Mouse (Mus musculus) lung, adult 2 months (tissue): ENCODE data around the gene Hnrnph2. TPM values are rescaled to one million over a fixed set of nuclear protein-coding genes. Genes with fewer than 3 reads are reported as not detected.
A peak's percentile ranks its signal among the peaks of the same experiment; 100 is the strongest.

Experiments
- DNase-seq: peaks from one replicate; pipeline ENCODE4 v3.0.0; 2022
- H3K4me1 ChIP-seq: fragments of 200-500 bp; 2 replicates; pipeline ENCODE4 v1.6.1; 2011; ENCODE audit warnings: low read length; ENCODE audit not compliant: control insufficient read depth, insufficient read depth
- H3K4me3 ChIP-seq: fragments of 200-500 bp; replicated peaks from 2 replicates; pipeline ENCODE3; 2011; ENCODE audit warnings: low read depth, mild to moderate bottlenecking, control low read depth, low read length; ENCODE audit errors: extremely low read depth
- CTCF ChIP-seq: fragments of 200-500 bp; IDR thresholded peaks from 2 replicates; pipeline ENCODE4 v1.5.1; 2011; ENCODE audit warnings: mild to moderate bottlenecking, low read length, control low read depth; ENCODE audit not compliant: insufficient read depth
- POLR2A ChIP-seq: fragments of 200-500 bp; IDR thresholded peaks from 2 replicates; pipeline ENCODE4 v1.6.1; 2011; ENCODE audit warnings: low read depth, mild to moderate bottlenecking, control low read depth, low read length, borderline replicate concordance; ENCODE audit errors: extremely low read depth
- WGBS: fragments of 180-500 bp; shearing (Covaris S2); methylation state at CpG from one replicate; pipeline ENCODE4 v1.1.7; 2018; 5-methylcytosine and 5-hydroxymethylcytosine counted together
- polyA plus RNA-seq: library from polyadenylated mRNA; depleted of rRNA; stranded (reverse); fragments of >200 nt; gene quantifications from 2 replicates; pipeline ENCODE4 v1.2.3, GENCODE M21; 2012; rRNA removed

Hnrnph2 gene
- polyA plus RNA-seq, 1 experiment = 23.7 TPM

GRCm38 (mm10) chrX:134635111-134635510 is 34.1 kb downstream of the Hnrnph2 start:
- 51% methylated on average over 3 of the region's 3 CpGs for WGBS
- no peaks in the 10 kb centered on the region for H3K4me1 ChIP-seq
- no peak overlapping the region for H3K4me3 ChIP-seq
- TF ChIP-seq POLR2A (no peak), CTCF (no peak)
- DNase-seq = no peak

DNA sequence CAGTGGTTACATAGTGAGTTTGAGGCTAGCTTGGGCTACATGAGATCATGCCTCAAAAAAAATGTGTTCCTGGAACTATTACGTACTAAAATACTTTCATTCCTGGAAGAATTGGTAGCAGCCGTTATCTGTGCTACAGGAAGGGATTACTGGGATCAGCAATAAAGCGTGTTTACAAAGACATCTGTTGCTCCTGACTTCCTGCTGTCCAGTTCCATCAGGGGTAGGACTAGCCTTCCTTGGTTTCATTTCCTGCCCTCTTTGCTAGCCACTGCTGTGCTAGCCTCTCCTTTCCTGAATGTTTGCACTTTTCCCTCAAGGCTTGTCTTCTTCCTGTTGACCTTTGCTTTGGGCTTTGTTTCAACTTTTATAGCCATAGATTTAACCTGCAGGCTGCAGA is 34.9 kb downstream of the Hnrnph2 start:
- Histone ChIP-seq H3K4me1 (no peaks in the 10 kb centered on the region), H3K4me3 (no peak overlapping the region)
- no peak for DNase-seq
- no peak for TF ChIP-seq POLR2A
- no peak for TF ChIP-seq CTCF
- WGBS = 50% methylated on average over 3 of the region's 3 CpGs

DNA sequence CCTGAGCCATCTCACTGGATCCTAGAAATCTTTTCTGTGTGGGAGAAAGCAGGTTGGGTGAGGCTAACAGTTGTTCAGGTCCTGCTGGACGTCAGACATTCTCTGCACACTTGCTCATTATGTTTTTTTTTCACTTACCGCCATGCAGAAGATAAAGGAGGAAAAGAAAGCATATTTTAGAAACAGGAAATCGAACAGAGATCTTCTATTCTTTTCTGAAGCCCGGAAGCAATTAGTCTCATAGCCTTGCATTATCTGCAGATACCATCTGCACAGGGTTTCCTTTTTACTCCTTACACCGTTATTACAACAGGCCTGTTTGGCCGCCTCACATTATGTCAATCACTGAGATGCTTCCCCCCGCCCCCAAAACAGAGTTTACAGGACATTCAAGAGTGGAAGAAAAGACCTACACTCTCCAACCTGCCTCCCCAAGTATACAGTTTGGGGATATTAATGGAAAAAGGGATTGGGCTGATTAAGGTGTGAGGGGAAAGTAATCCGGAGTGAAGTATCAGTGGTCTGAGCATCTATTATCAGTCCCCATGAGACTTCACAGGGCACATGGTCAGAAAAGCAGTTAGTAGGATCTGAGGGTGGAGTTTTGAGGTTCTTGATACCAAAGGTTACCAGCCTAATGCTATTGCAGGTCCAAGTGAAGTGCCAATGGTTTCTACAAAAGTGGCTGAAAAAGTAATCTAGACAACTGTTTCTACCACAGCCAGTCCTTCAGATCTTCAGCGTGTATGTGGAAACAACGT is 40.2 kb downstream of the Hnrnph2 start:
- no peak for TF ChIP-seq CTCF
- no peak for DNase-seq
- no peak overlapping the region for H3K4me3 ChIP-seq
- WGBS = 47% methylated on average over 10 of the region's 10 CpGs
- no peaks in the 10 kb centered on the region; the same call in 1 of the 2 replicates for H3K4me1 ChIP-seq

DNA sequence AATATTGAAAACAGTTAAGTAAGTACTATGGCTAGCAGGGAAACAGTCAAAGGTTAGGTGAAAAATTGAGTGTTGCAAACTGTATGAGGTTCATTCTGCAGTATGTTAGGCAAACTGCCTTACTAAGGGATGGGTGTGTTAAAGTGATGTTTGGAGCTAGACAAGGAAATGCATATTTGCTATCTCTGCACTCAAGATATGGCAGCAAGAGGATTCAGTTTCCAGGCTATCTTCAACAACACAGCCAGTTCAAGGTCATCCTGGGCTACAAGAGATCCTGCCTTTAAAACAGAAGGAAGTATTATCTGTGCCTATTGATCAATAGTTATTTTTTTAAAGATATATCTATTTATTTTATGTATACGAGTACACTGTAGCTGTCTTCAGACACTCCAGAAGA is 45.4 kb downstream of the Hnrnph2 start:
- H3K4me3 ChIP-seq = no peak overlapping the region
- no peak for DNase-seq
- WGBS = 74% methylated on average over 1 of the region's 1 CpGs
- TF ChIP-seq CTCF = no peak
- TF ChIP-seq POLR2A = no peak
- H3K4me1 ChIP-seq = no peaks in the 10 kb centered on the region; the same call in 1 of the 2 replicates

GRCm38 (mm10) chrX:134647421-134647820 is 46.4 kb downstream of the Hnrnph2 start:
- 53% methylated on average over 8 of the region's 8 CpGs for WGBS
- no peak overlapping the region for H3K4me3 ChIP-seq
- H3K4me1 ChIP-seq = no peaks in the 10 kb centered on the region
- DNase-seq = no peak
- TF ChIP-seq CTCF (no peak), POLR2A (no peak)

DNA sequence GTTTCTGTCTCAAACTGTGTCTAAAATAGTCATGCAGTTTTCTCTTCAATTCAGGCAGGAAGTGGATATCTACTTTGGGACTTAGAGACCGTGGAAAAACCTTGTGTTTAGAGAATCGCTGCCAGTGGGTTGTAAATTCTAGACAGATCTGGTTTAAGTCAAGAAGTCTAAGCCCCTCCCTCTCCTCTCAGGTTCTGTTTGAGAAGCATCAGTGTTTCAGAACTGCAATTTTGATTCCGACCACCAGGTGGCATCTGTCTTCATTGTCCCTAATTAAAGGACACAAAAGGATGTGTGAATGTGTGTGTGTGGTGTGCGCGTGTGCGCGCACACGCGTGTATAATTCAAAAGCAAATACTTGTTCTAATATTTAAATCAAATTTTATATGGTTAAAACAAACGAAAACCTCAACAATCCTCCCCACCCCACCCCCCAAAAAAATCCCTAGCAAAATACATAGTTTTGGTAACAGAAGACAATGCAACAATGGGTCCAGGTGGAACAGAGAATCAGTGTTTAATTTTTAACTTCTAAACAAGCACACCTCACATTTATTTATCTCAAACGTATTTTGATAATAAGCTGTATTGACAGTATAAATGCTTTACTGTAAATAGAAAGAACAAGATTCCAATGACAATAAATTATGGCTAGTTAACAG is 47.2 kb downstream of the Hnrnph2 start:
- DNase-seq = peak; percentile 53
- no peaks in the 10 kb centered on the region for H3K4me1 ChIP-seq
- TF ChIP-seq CTCF (0 out of 2 replicates have a peak, but pooled peaks have one; percentile 11), POLR2A (no peak)
- H3K4me3 ChIP-seq = no peak overlapping the region
- 29% methylated on average over 11 of the region's 11 CpGs for WGBS

GRCm38 (mm10) chrX:134652061-134652460 is 51.1 kb downstream of the Hnrnph2 start:
- H3K4me3 ChIP-seq = no peak overlapping the region
- no peak for DNase-seq
- no peaks in the 10 kb centered on the region for H3K4me1 ChIP-seq
- TF ChIP-seq CTCF = no peak
- no peak for TF ChIP-seq POLR2A
- 57% methylated on average over 1 of the region's 1 CpGs for WGBS

Other genes starting within 250 kb of the Hnrnph2 start
- gene Drp2, start 196.6 kb upstream of the Hnrnph2 start, polyA plus RNA-seq = 0.24 and 0.75 TPM in 2 replicates
- not detected in 2 replicates for gene Taf7l, start 124.7 kb upstream of the Hnrnph2 start, polyA plus RNA-seq
- 0.33 and 0.98 TPM in 2 replicates for gene Timm8a1, start 59.3 kb upstream of the Hnrnph2 start, polyA plus RNA-seq
- 1.6 and 3.3 TPM in 2 replicates for gene Btk, start 17.6 kb upstream of the Hnrnph2 start, polyA plus RNA-seq
- gene Rpl36a, start 15.5 kb upstream of the Hnrnph2 start, polyA plus RNA-seq = 73.7 and 105 TPM in 2 replicates
- 1.5 and 2.6 TPM in 2 replicates for gene Gla, start 54 bp upstream of the Hnrnph2 start, polyA plus RNA-seq
- 2.1 and 4.1 TPM in 2 replicates for gene Armcx4, start 85.3 kb downstream of the Hnrnph2 start, polyA plus RNA-seq
- 3.8 and 8.0 TPM in 2 replicates for gene Armcx1, start 116.8 kb downstream of the Hnrnph2 start, polyA plus RNA-seq
- 1.4 and 2.7 TPM in 2 replicates for gene Armcx6, start 150.2 kb downstream of the Hnrnph2 start, polyA plus RNA-seq
- 5.1 and 10.6 TPM in 2 replicates for gene Armcx3, start 155.4 kb downstream of the Hnrnph2 start, polyA plus RNA-seq
- 16.1 and 19.1 TPM in 2 replicates for gene Armcx2, start 208.0 kb downstream of the Hnrnph2 start, polyA plus RNA-seq